26 mouse cellular contexts compared by ENCODE assay signal in genomic region chr8:119501598-119501997, GRCm38 (mm10). TPM values are rescaled to one million over a fixed set of nuclear protein-coding genes. Genes with fewer than 3 reads are reported as not detected.
"Had no signal": no experiment of that assay in that cellular context is flagged by ENCODE, and none has a peak within 500 bp of the region (broad histone marks: within the 10 kb centered on the region; RNA-seq: fewer than 3 reads in every experiment).

Slc38a8 (minus strand) TSS chr8:119501698.

- H3K27ac ChIP-seq: kidney, postnatal 0 days; layer of hippocampus, adult 2 months; limb, embryonic 13.5 days; liver, embryonic 13.5 days; midbrain, embryonic 12.5 days; midbrain, embryonic 15.5 days; neural tube, embryonic 13.5 days; stomach, embryonic 15.5 days had no signal

- H3K36me3 ChIP-seq: midbrain, embryonic 15.5 days had no signal

- H3K9me3 ChIP-seq: limb, embryonic 13.5 days; liver, embryonic 13.5 days; midbrain, embryonic 12.5 days; midbrain, embryonic 15.5 days; neural tube, embryonic 13.5 days; stomach, embryonic 15.5 days had no signal

- H3K4me3 ChIP-seq: layer of hippocampus, adult 2 months; limb, embryonic 13.5 days; liver, embryonic 13.5 days; midbrain, embryonic 12.5 days; midbrain, embryonic 15.5 days; myocyte; neural tube, embryonic 13.5 days; stomach, embryonic 15.5 days had no signal

- H3K27me3 ChIP-seq: midbrain, embryonic 15.5 days; neural tube, embryonic 13.5 days; stomach, embryonic 15.5 days had no signal

- DNase-seq: kidney, adult 9 months; kidney, postnatal 25 days; layer of hippocampus, adult 9-11 months; liver, embryonic 13.5 days; lung, adult 2 months; lung, postnatal 14 days; lung, postnatal 4 days; retina, postnatal 1 day; right cerebral cortex, postnatal 25 days; spleen, adult 18-20 months; thymus, postnatal 25 days had no signal

- H3K4me1 ChIP-seq: liver, embryonic 13.5 days had no signal

- ATAC-seq: midbrain, embryonic 15.5 days had no signal

- H3K4me2 ChIP-seq: limb, embryonic 13.5 days; liver, embryonic 13.5 days; midbrain, embryonic 12.5 days; midbrain, embryonic 15.5 days; neural tube, embryonic 13.5 days; stomach, embryonic 15.5 days had no signal

- H3K9ac ChIP-seq: limb, embryonic 13.5 days; liver, embryonic 13.5 days; midbrain, embryonic 12.5 days; midbrain, embryonic 15.5 days; neural tube, embryonic 13.5 days; stomach, embryonic 15.5 days had no signal

RNA-seq across cellular contexts. Expression of gene Slc38a8, which starts in this region (rescaled TPM):
- total RNA-seq: liver, adult 2 months; megakaryocyte progenitor cell, adult 5-6 weeks; megakaryocyte-erythroid progenitor cell, adult 5-6 weeks; monocyte, adult 5-6 weeks; neutrophil, adult 5-6 weeks had no signal
- polyA plus RNA-seq: kidney, postnatal 0 days; liver, adult 2 months; liver, embryonic 13.5 days; liver, embryonic 16.5 days; lung, embryonic 16.5 days; midbrain, embryonic 15.5 days; myocyte; neural tube, embryonic 13.5 days; stomach, embryonic 15.5 days had no signal
